Mouse (Mus musculus) B cell, adult (primary cell): Measurements from ENCODE around the gene Atp1a4. TPM values are rescaled to one million over a fixed set of nuclear protein-coding genes. Genes with fewer than 3 reads are reported as not detected.

Experiments used
- total RNA-seq: library from RNA; stranded (reverse); gene quantifications from 4 replicates; pipeline ENCODE4 v1.2.4, GENCODE M21; 2023; ENCODE audit not compliant: inconsistent age

Gene Atp1a4
- total RNA-seq = not detected in 4 replicates

GRCm38 (mm10) chr1:172258314-172258713 is at the start of gene Atp1a4:
Atp1a4 (minus strand) TSS chr1:172258414.

GRCm38 (mm10) chr1:172297611-172298537 is 39.7 kb upstream of the Atp1a4 start, which contains the start of gene Atp1a2:
Atp1a2 (minus strand) TSS chr1:172298064.

GRCm38 (mm10) chr1:172261477-172262078 is 3.4 kb upstream of the Atp1a4 start, which contains the start of gene Igsf8:
Igsf8 (plus strand) TSS chr1:172261641.

GRCm38 (mm10) chr1:172219451-172220406 is 38.5 kb downstream of the Atp1a4 start, which contains the start of gene Casq1:
Casq1 (minus strand) TSS chr1:172219868.

GRCm38 (mm10) chr1:172206141-172206917 is 51.9 kb downstream of the Atp1a4 start, which contains the start of gene Pea15a:
Pea15a (minus strand) TSS chr1:172206804.

Other genes with a start within 250 kb of the Atp1a4 start
- gene Vangl2, start 230.0 kb downstream of the Atp1a4 start, total RNA-seq = 4.6 to 7.0 TPM (median 5.7 TPM) in 4 replicates
- gene Nhlh1, start 200.8 kb downstream of the Atp1a4 start, total RNA-seq = not detected in 4 replicates
- 158 to 164 TPM (median 162 TPM) in 4 replicates for gene Copa, start 175.9 kb downstream of the Atp1a4 start, total RNA-seq
- 89.7 to 105 TPM (median 96.5 TPM) in 4 replicates for gene Ncstn, start 175.6 kb downstream of the Atp1a4 start, total RNA-seq
- 51.9 to 59.8 TPM (median 54.8 TPM) in 4 replicates for gene Pex19, start 131.7 kb downstream of the Atp1a4 start, total RNA-seq
- 110 to 119 TPM (median 111 TPM) in 4 replicates for gene Dcaf8, start 110.3 kb downstream of the Atp1a4 start, total RNA-seq
- gene Pea15a, start 51.6 kb downstream of the Atp1a4 start, total RNA-seq = 23.6 to 27.0 TPM (median 26.1 TPM) in 4 replicates
- gene Casq1, start 38.5 kb downstream of the Atp1a4 start, total RNA-seq = not detected in 4 replicates
- gene Igsf8, start 3.2 kb upstream of the Atp1a4 start, total RNA-seq = 24.2 to 34.3 TPM (median 25.5 TPM) in 4 replicates
- 0.10 TPM in 1 of 4 replicates, not detected in the others for gene Atp1a2, start 39.6 kb upstream of the Atp1a4 start, total RNA-seq
- 0.16 TPM in 1 of 4 replicates, not detected in the others for gene Kcnj9, start 70.9 kb upstream of the Atp1a4 start, total RNA-seq
- 0.87 to 2.0 TPM (median 1.2 TPM) in 4 replicates for gene Kcnj10, start 82.8 kb upstream of the Atp1a4 start, total RNA-seq
- gene Pigm, start 118.1 kb upstream of the Atp1a4 start, total RNA-seq = 29.2 to 30.4 TPM (median 29.7 TPM) in 4 replicates
- gene Slamf9, start 216.9 kb upstream of the Atp1a4 start, total RNA-seq = 0.78 to 3.9 TPM (median 2.9 TPM) in 4 replicates
- 7.6 to 12.2 TPM (median 10.3 TPM) in 4 replicates for gene Igsf9, start 223.4 kb upstream of the Atp1a4 start, total RNA-seq
- gene Tagln2, start 241.6 kb upstream of the Atp1a4 start, total RNA-seq = 117 to 134 TPM (median 125 TPM) in 4 replicates